Mouse (Mus musculus) intestine, embryonic 16.5 days (tissue): ENCODE measurements around the gene 1700001P01Rik. TPM values are rescaled to one million over a fixed set of nuclear protein-coding genes. Genes with fewer than 3 reads are reported as not detected.

Experiments used
- ATAC-seq: fragments of 200-750 bp; cut with Nextera tagmentation; 2 replicates; pipeline ENCODE4 v1.8.0; 2017; ENCODE audit warnings: moderate TSS enrichment, moderate library complexity
- H3K27ac ChIP-seq: fragments of 300-500 bp; sonication (generic); 2 replicates; pipeline ENCODE4 v1.5.1; 2014; ENCODE audit warnings: mild to moderate bottlenecking, low read length
- H3K27me3 ChIP-seq: fragments of 300-500 bp; sonication (generic); replicated peaks from 2 replicates; pipeline ENCODE4 v1.6.1; 2014; ENCODE audit warnings: low read length, control low read depth, mixed read lengths; ENCODE audit not compliant: control insufficient read depth, insufficient read depth
- H3K36me3 ChIP-seq: fragments of 300-500 bp; sonication (generic); 2 replicates; pipeline ENCODE4 v1.6.1; 2014; ENCODE audit warnings: low read length, control low read depth; ENCODE audit not compliant: control insufficient read depth, insufficient read depth
- H3K4me1 ChIP-seq: fragments of 300-500 bp; sonication (generic); 2 replicates; pipeline ENCODE4 v1.6.1; 2014; ENCODE audit warnings: low read length, control low read depth, mixed read lengths; ENCODE audit not compliant: control insufficient read depth, insufficient read depth
- H3K4me2 ChIP-seq: fragments of 300-500 bp; sonication (generic); 2 replicates; pipeline ENCODE4 v1.6.1; 2014; ENCODE audit warnings: low read depth, low read length, control low read depth
- H3K4me3 ChIP-seq: fragments of 300-500 bp; sonication (generic); 2 replicates; pipeline ENCODE4 v1.5.1; 2014; ENCODE audit warnings: mild to moderate bottlenecking, low read length
- H3K9ac ChIP-seq: fragments of 300-500 bp; sonication (generic); 2 replicates; pipeline ENCODE4 v1.6.1; 2014; ENCODE audit warnings: low read depth, low read length
- H3K9me3 ChIP-seq: fragments of 300-500 bp; sonication (generic); 2 replicates; pipeline ENCODE4 v1.6.1; 2016; ENCODE audit warnings: low read length, control low read depth; ENCODE audit not compliant: control insufficient read depth
- WGBS: fragments of 180-500 bp; shearing (Covaris S2); extraction: QIAGEN DNeasy Blood & Tissue Kit; methylation state at CpG from one replicate; pipeline ENCODE4 v1.1.7; 2014; 5-methylcytosine and 5-hydroxymethylcytosine counted together
- polyA plus RNA-seq: library from polyadenylated mRNA; unstranded; fragments of >200 nt; fragmentation: Nextera tagmentation; extraction: Ambion mirVana; gene quantifications from 2 replicates; pipeline ENCODE4 v1.2.1, GENCODE M21; 2015

Gene 1700001P01Rik
- polyA plus RNA-seq, 1 experiment from 2014 or later, result not detected

DNA sequence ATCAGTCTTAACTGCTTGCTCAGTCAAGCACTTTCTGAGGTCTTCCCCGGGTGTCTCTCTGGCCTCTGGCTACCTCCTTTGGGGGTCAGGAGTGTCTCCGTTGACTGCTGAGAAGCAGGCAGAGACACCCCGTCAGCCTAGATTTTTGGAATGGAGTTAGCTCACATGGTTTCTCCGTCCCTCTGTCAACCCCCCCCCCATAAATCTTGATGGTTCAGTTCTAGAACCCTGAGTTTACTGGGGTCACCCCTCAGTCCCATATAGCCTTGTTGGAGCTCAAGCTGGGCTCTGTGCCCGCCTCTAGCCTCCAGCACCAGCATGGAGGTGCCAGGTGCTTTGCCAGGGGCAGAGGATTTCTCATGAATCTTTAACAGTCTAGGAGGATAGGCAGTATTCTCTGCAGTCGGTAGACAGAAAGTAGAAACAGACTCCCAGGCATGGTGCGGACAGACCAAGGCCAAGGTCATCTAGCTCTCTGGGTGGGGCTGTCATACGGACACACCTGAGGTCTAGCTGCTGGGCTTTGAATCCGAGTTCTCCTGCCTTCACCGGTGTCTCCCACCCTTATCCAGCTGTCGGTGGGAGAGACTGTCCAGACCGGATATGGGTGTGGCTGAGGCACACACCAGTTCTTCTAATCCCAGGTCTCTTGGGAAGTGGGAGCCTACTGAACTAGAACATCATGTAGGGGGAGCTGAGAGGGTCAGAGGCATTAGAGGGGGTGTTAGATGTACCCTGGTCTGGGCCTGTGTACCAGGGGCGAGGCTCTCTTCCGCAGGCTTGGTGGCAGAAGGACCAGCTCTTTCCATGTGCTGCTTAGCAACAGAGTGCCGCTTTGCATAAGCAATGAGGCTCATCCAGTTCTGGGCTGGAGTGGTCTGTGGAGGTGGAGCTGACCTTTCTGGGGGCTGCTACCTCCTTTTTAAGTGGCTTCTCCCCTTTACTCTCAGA is 30.2 kb upstream of the 1700001P01Rik start:
- H3K4me2 ChIP-seq, result peak overlapping the region; percentile 38
- peaks cover 94% of the 10 kb centered on the region for H3K4me1 ChIP-seq
- H3K36me3 ChIP-seq, result peaks cover 3% of the 10 kb centered on the region; the same call in 1 of the 2 replicates
- H3K9me3 ChIP-seq, result no peaks in the 10 kb centered on the region
- H3K27me3 ChIP-seq, result no peaks in the 10 kb centered on the region
- H3K4me3 ChIP-seq, result peak overlapping the region; percentile 13
- WGBS, result 19% methylated on average over 15 of the region's 15 CpGs
- H3K27ac ChIP-seq, result peak overlapping the region; percentile 91
- peak overlapping the region; percentile 52 for H3K9ac ChIP-seq
- no peak for ATAC-seq

DNA sequence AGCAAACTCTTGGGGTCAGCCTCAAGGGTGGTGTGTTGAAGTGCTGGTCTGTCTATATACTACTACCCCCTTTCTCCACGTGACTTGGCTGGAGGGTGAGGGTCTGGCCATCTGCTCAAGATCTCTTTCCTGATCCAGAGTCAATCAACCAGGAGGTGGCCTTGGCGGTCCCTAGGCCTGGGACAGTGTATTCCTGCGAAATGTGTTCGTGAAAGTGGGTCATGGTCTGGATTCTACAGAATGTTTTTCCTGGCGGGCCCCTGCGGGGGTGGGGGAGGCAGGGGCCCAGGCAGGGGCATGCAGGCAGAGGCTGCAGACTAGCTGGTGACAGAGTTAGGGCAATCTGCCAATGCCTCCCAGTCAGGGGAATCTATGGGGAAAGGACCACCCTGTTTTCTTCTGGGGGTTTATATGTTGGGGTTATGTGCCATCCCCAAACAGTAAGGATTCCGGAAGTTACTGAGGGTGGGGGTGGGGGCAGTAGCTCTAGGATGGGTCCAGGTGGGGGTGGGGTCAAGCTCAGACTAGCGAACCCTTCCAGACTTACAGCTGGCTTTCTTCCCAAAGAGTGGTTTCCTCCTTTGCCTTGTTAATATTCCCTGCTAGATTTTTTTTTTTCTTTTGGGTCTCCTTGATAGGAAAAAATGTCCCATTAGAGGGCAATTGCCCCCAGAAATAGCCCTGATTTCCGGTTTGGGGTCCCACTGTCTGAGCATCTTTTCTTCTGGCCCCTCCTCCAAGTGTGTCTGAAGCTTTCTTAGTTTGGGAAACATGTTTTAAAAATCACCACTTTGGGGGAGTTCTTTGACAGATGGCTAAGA is 29.3 kb upstream of the 1700001P01Rik start:
- peak overlapping the region; percentile 19 for H3K4me3 ChIP-seq

DNA sequence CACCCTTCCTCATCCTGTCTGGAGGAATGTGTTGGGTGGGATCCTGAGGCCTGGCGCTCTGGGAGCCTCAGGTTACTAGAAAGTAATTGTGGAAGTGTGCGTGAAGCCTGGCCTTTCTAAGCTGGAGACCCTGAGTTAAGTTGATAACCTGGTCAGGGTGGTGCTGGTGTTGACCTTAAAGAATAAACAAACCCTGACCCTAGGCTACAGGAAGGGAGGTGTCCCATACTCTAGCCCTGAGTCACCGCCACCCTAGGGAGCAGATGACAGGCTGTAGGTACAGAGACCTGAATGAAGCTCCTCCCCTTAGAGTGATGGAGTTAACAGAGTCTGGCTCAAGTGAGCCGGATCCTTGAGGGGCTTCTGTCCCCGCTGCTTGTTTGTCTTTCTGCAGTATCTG is 28.1 kb upstream of the 1700001P01Rik start:
- ATAC-seq, result no peak
- Histone ChIP-seq H3K9ac (no peak overlapping the region), H3K9me3 (no peaks in the 10 kb centered on the region), H3K36me3 (no peaks in the 10 kb centered on the region), H3K27me3 (no peaks in the 10 kb centered on the region), H3K4me1 (peaks cover 75% of the 10 kb centered on the region), H3K4me3 (no peak overlapping the region), H3K4me2 (0 out of 2 replicates have a peak overlapping the region, but pooled peaks have one; percentile 1), H3K27ac (peak overlapping the region; percentile 91; the same call in 1 of the 2 replicates)
- WGBS, result 54% methylated on average over 5 of the region's 5 CpGs

More for the DNA sequence above, 29.3 kb upstream of the 1700001P01Rik start:
- peak overlapping the region; percentile 52 for H3K9ac ChIP-seq
- H3K4me1 ChIP-seq, result peaks cover 87% of the 10 kb centered on the region
- no peaks in the 10 kb centered on the region for H3K27me3 ChIP-seq
- H3K27ac ChIP-seq, result peak overlapping the region; percentile 91
- peak overlapping the region; percentile 38 for H3K4me2 ChIP-seq
- 23% methylated on average over 9 of the region's 9 CpGs for WGBS
- no peaks in the 10 kb centered on the region for H3K9me3 ChIP-seq
- peaks cover 3% of the 10 kb centered on the region; the same call in 1 of the 2 replicates for H3K36me3 ChIP-seq
- no peak for ATAC-seq

DNA sequence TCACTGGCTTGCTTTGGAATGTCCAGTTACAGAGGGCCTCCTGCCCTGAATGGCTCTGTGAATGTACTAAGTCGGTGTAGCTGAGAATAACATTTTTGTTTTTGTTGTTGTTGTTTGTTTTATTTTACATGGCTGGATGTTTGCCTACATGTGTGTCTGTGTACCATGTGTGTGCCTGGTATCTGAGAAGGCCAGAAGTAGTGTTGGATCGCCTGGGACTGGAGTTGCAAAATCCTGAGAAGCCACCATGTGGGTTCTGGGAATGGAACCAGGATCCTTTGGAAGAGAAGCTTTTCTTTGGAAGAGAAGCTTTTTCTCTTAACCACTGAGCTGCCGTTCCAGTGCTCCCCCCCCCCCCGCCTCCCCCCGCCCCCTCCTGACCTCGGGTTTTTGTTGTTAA is 26.8 kb upstream of the 1700001P01Rik start:
- 33% methylated on average over 6 of the region's 6 CpGs for WGBS
- no peaks in the 10 kb centered on the region for H3K9me3 ChIP-seq
- peaks cover 71% of the 10 kb centered on the region for H3K4me1 ChIP-seq
- no peak for ATAC-seq
- H3K4me3 ChIP-seq, result peak overlapping the region; percentile 68
- no peaks in the 10 kb centered on the region for H3K36me3 ChIP-seq
- H3K9ac ChIP-seq, result no peak overlapping the region
- peak overlapping the region; percentile 95 for H3K27ac ChIP-seq
- peak overlapping the region; percentile 77 for H3K4me2 ChIP-seq
- no peaks in the 10 kb centered on the region for H3K27me3 ChIP-seq

DNA sequence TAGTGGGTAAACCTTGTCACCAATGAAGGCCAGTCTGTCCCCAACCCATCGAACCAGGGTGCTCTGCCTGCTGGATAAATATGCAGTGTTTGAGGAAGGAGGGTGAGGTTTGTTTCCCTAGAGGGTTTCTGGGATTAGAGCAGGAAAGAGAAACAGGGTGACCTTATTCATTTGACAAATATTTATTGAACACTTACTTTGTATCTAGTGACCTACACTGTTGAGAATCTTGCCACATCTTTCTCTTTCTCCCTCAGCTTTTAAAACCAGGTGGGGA is 26.4 kb upstream of the 1700001P01Rik start:
- Histone ChIP-seq H3K4me1 (peaks cover 69% of the 10 kb centered on the region), H3K4me3 (peak overlapping the region; percentile 68), H3K36me3 (no peaks in the 10 kb centered on the region), H3K9ac (0 out of 2 replicates have a peak overlapping the region, but pooled peaks have one; percentile 20), H3K27ac (peak overlapping the region; percentile 95), H3K4me2 (peak overlapping the region; percentile 77), H3K9me3 (no peaks in the 10 kb centered on the region), H3K27me3 (no peaks in the 10 kb centered on the region)
- WGBS, result 18% methylated on average over 1 of the region's 1 CpGs
- ATAC-seq, result no peak

DNA sequence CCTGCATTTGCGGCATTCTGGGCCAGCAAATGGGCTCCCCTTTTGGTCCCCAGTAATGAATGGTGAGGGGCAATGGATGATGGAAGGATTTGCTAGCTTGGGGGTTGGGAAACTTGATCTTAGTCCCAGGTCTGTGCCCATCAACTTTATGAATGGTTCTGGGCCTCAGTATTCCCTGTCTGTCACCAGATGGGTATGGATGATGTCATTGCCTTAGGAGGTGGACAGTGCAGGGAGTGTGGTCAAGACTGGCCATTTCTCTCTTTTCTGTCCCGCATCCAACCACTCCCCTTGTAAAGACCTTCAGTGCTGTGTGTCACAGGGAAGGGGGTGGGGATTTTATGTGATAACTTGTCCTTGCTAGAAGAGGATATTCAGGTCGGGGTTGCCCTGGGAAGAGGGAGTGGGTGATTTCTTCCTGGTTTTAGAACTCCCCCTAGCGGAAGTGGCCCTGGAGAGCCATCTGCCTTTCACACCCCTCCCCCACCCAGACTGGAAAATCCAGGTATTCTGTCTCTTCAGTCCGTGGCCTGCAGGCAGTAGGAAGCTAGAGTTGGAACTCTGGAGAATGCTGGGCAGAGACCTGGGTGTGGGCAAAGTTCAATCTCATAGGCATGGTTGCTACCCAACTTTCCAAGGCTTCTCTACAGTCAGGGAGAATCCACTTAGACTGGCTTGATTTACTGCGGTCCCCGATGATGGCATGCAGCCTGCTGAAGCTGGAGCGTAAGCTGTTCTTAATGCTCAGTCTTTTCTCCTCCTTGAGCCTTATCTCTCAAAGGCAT is 25.9 kb upstream of the 1700001P01Rik start:
- 14% methylated on average over 8 of the region's 8 CpGs for WGBS
- peaks cover 64% of the 10 kb centered on the region for H3K4me1 ChIP-seq
- H3K36me3 ChIP-seq, result no peaks in the 10 kb centered on the region
- peak overlapping the region; percentile 68 for H3K4me3 ChIP-seq
- peak overlapping the region; percentile 77 for H3K4me2 ChIP-seq
- peak overlapping the region; percentile 95 for H3K27ac ChIP-seq
- no peaks in the 10 kb centered on the region for H3K9me3 ChIP-seq
- H3K9ac ChIP-seq, result peak overlapping the region; percentile 79
- H3K27me3 ChIP-seq, result no peaks in the 10 kb centered on the region
- ATAC-seq, result peak; percentile 5

DNA sequence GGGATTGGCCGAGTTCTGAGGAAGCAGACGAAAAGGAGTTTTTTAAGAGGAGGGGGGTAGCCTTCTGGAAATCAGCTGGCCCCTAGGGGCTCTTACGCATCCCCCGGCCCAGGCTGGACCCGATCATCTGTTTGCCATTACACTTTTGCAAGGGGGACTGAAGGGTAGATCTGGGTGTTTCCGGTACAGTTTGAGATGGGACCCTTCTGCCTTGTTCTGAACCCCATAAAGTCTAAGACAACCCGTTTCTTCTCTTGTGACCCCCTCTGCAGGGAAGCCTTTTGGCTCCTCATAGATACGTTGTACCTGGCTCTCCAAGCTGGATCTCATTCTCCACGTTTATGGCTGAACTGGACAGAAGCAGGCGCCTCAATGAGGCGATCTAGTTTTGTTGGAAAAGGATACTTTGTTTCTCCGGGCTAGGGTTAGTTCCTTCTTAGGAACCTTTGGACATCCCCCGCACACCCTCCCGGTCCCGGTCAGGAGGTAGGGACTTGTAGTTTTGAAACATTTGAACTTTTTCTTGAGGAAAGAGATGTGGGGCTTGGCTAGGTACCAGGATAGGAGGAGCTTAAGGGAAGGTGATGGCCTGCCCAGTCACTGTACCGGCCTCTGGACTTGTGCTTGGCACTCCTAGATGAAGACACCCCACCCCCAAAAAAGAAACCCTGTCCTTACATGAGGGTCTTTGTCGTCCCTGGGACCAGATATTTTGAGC is 25.1 kb upstream of the 1700001P01Rik start:
- Histone ChIP-seq H3K9me3 (no peaks in the 10 kb centered on the region), H3K27ac (peak overlapping the region; percentile 95), H3K9ac (peak overlapping the region; percentile 79), H3K4me1 (peaks cover 57% of the 10 kb centered on the region), H3K4me3 (peak overlapping the region; percentile 68), H3K36me3 (no peaks in the 10 kb centered on the region), H3K27me3 (no peaks in the 10 kb centered on the region), H3K4me2 (peak overlapping the region; percentile 77)
- ATAC-seq, result no peak
- 2% methylated on average over 17 of the region's 17 CpGs for WGBS

DNA sequence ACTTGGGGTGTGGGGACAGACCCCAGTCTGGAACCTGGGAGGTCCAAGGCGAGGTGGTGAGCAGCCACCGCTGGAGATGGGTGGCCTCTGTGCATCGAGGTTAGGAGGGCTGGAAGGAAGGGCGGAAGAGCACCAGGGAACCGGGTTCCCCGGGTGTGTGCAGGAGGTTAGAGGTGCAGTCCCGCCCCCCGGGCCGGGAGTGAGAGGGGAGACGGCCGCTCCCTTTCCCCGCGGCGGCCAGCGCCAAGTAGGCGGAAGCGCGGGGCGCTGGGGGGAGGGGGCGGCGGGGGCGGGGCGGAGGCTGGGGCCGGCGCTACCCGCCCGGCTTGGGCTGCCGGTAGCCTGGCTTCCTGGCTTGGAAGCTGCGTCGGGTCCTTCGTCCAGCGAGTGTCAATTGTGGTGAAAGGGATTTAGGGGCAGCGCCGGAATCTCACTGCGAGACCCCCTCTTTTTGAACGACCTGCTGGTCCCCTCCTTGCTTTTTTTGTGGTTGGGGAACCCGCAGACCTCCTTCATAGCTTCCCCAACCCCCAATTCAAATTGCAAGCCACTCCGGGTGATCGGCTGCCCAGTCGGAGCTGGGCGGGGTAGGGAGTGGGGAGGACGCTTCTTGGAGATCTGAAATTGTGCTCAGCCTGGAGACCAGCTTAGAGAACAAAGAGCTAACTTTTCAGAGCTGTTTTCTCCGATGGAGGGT is 24.4 kb upstream of the 1700001P01Rik start:
- H3K27ac ChIP-seq, result peak overlapping the region; percentile 95
- no peaks in the 10 kb centered on the region for H3K27me3 ChIP-seq
- H3K4me1 ChIP-seq, result peaks cover 50% of the 10 kb centered on the region
- H3K4me3 ChIP-seq, result peak overlapping the region; percentile 68
- no peaks in the 10 kb centered on the region for H3K36me3 ChIP-seq
- peak overlapping the region; percentile 79 for H3K9ac ChIP-seq
- H3K9me3 ChIP-seq, result no peaks in the 10 kb centered on the region
- H3K4me2 ChIP-seq, result peak overlapping the region; percentile 77
- ATAC-seq, result peak; percentile 72
- 0% methylated on average over 24 of the region's 43 CpGs for WGBS
